Mouse (Mus musculus) lung, postnatal 25 days (tissue): Measurements from ENCODE around the gene Akap2.

Experiments
- DNase-seq: peaks from one replicate; pipeline ENCODE4 v3.0.0; 2022; ENCODE audit warnings: low spot score

Gene Akap2

DNA sequence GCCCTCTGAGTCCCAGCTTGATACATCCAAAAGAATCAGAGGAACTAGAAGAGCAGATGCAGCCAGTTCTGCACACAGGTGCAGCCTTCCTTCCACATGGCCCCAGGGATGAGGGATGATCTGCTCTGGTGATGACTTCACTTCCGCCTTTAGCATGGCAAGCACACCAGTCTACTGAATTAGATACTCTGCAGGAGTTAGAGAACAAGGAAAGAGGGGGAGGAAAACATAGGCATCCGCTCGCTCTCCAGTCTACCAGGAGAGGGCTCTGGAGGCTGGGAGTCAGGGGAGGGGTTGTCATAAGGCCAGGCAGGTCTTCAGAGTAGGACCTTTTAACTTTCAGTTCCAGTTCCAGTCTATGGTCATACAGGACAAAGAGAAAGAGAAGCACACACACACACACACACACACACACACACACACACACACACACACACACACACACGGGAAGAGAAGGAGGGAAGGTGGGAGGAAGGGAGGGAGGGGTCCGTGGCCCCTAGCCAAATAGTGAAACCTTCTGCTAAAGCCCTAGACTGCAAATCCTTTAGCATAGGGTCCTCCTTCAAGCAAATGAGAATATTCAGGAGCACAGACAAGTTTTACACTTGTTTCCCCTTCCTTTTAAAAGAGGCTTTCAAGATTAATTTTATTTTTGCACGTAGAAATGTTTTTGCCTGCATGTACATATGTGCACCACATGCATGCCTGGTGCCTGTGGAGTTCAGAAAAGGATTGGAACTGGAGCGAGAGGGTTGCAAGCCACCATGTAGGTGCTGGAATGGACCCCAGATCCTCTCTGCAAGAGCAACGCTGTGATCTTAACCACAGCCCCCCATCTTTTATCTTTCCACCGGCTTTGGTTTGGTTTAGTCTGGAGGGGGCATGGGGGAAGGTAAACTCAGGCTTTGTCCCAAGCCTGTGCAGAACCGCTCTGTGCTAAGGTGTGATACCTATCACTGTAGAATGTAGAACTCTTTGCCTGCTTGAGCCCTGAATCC lies 197.0 kb downstream of the Akap2 start:
- DNase-seq: peak; percentile 17

DNA sequence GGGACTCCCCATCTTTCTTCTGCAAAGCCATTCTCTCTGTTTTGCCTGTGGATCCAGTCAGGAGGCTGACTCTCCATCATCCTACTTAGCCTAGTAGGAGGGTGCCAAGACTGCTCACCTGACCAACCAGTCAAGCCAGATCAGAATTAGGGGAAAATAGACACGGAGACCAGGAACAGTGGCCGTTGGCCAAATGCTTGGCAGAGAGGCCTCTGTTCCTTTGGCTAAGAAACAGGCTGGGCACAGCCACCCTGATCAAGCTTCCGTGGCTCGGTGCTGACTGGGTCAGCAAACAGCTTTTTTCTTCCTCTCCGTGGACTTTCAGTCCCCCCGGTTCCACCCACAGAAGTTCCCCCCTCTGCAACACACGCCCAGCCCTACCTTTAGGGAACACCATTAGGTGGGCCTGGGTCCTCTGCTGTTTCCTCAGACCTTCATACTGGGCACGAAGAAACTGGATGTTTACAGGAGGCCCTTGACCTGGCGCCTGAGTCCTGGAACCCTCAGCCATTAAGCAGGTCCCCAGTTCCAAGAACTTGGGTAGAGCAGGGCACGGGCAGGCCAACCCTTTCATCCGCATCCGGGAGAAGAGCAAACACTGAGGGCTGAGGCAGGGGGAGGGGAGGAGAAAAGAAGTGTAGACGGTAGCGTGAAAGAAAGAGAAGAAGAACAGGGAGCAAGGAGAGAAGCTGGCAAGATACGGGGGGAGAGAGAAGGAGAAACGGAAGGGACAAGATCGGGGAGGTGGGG lies 197.9 kb downstream of the Akap2 start:
- peak; percentile 80 for DNase-seq

- DNase-seq: peak; percentile 38
Observed at GRCm38 (mm10) chr4:57916201-57916661, 198.8 kb downstream of the Akap2 start, which contains the start of gene D630039A03Rik. D630039A03Rik (minus strand) TSS chr4:57916297.

GRCm38 (mm10) chr4:57916711-57917110 lies 199.3 kb downstream of the Akap2 start:
- DNase-seq: no peak

GRCm38 (mm10) chr4:57919494-57920423 lies 202.3 kb downstream of the Akap2 start:
- DNase-seq: no peak

DNA sequence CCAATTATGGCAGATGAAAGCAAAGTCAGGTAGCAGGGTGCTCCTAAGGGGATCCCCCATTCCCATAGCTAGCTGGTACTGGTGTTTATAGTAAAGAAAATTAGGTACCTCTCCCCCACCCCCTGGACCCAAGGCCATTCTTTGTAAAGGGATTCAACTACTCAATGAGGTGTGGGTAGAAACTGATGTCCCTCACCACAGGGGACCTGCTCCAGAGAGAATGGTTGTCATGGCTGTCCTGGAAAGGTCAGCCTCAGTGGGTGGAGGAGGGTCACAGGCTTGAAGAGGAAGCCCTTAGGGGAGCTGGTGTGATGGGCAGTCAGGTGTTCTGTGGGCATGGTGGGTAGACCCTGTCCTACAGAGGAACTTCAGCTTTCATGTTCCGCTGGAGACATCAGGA lies 203.1 kb downstream of the Akap2 start:
- no peak for DNase-seq

DNA sequence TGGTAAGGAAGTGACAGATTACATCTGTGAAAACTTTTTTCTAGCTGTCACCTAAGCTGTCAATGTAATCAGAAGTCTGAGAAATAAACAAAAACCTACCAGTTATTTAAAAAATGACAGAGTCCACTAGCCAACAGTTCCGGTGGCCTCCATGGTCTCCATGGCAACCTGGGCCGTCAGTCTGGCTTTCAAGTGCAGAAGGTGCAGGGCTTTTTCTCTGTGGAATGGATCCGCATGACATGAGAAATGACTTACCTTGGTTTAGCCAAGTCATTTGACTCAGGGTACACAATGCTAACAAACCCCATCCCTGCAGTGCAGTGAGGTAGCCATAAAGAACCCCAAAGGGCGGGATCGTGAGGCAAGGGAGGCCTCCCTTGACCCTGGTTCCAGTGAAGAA lies 204.7 kb downstream of the Akap2 start:
- no peak for DNase-seq

DNA sequence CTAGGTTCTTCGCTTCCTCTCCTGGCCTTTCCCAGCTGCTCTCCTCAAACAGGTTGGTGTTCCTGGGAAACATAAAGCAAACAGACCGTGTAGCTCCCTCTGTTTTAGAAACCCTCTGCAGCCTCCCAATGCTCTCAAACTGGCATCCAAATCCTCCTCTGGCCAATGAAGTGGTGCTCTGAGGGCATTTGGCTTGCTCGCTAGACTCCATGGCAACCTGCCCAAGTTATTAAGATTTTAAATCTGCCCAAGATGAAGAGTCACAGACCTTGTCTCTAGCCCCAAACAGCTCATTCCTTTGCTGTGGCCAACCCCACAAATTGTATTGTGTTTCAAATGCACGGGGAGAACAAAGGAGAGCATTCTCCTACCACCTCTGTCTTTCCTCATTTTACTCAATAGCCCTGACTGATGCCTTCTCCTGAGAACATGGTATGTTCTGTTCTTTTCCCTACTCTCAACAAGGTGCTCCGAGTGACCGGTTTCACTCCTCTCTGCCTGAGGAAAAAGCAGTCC lies 207.2 kb downstream of the Akap2 start:
- DNase-seq: no peak

GRCm38 (mm10) chr4:57927464-57928205 lies 210.2 kb downstream of the Akap2 start:
- peak; percentile 41 for DNase-seq

GRCm38 (mm10) chr4:57930559-57931170 lies 213.2 kb downstream of the Akap2 start:
- DNase-seq: peak; percentile 68

DNA sequence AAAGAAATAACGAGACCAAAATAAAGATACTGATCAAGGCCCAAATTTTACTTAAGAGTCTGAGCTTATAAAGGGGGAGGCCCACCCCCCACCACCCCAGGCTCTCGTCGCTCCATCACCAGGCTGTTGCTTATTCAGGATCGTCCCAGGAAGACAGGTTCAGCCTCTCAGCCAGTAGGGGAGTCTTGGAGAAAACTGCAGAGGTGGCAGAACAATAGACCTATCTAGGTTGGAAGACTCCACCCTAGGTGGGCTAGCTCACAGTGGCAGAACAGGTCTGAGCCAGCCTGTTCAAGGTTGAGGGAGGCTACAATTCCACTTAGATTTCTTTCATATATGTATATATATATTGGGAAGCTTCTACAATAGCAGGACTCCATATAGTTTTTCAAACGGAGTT lies 216.7 kb downstream of the Akap2 start:
- no peak for DNase-seq

- DNase-seq: no peak
Observed at GRCm38 (mm10) chr4:57937292-57937691, 219.8 kb downstream of the Akap2 start.

DNA sequence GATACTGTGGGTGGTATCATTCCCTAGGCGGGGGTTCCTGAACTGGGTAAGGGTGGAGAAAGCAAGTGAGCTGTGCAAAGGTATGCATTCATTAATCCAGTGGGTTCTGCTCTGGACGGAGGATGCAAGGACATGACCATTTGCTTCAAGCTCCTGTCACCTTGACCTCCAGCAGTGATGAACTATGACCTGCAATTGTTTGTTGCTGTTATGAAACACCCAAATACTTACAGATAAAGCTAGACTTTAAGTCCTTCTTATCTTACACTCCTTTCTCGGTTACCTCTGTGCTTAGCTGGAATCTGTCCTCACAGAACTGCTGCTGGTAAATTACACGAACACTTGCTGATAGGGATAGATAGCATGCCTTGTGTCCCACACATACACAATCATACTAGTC lies 223.2 kb downstream of the Akap2 start:
- DNase-seq: no peak

- no peak for DNase-seq
Observed at GRCm38 (mm10) chr4:57942892-57943291, 225.4 kb downstream of the Akap2 start.
